Mouse (Mus musculus): Measurements from ENCODE around the gene BC005561. TPM values are rescaled to one million over a fixed set of nuclear protein-coding genes. Genes with fewer than 3 reads are reported as not detected.

The BC005561 gene
- 0.89 and 0.92 TPM in 2 replicates for polyA plus RNA-seq (2021; fragmentation: Nextera tagmentation)
- long read RNA-seq, experiment 1, full-length matches to known transcripts = 5 of 7 reads
- long read RNA-seq, experiment 1, partial matches to known transcripts = 0 of 7 reads
- long read RNA-seq, experiment 1, other reads (novel, unspliced or antisense) = 2 of 7 reads
- long read RNA-seq, experiment 2, full-length matches to known transcripts = 17 of 17 reads
- long read RNA-seq, experiment 2, partial matches to known transcripts = 0 of 17 reads
- long read RNA-seq, experiment 2, other reads (novel, unspliced or antisense) = 0 of 17 reads

GRCm38 (mm10) chr5:104508195-104508891 lies at the start of gene BC005561:
TSS of gene BC005561 (plus strand) at chr5:104508352.

GRCm38 (mm10) chr5:104458832-104459705 lies 49.1 kb upstream of the BC005561 start, which contains the start of gene Pkd2:
TSS of gene Pkd2 (plus strand) at chr5:104459450.

Other genes starting within 250 kb of the BC005561 start
- 0.21 and 0.29 TPM in 2 replicates for gene Ibsp, start 209.2 kb upstream of the BC005561 start, polyA plus RNA-seq (2021; fragmentation: Nextera tagmentation)
- gene Mepe, start 183.0 kb upstream of the BC005561 start, polyA plus RNA-seq (2021; fragmentation: Nextera tagmentation) = not detected in 2 replicates
- gene Spp1, start 73.2 kb upstream of the BC005561 start, polyA plus RNA-seq (2021; fragmentation: Nextera tagmentation) = 9.6 and 13.2 TPM in 2 replicates
- 2.1 and 2.2 TPM in 2 replicates for gene Pkd2, start 48.9 kb upstream of the BC005561 start, polyA plus RNA-seq (2021; fragmentation: Nextera tagmentation)

Measured in layer of hippocampus, adult 6 months (tissue).